Mouse (Mus musculus) splenic B cell, adult 2 months (primary cell): Measurements from ENCODE around the gene Akr1b7.
"Not testable (repeated sequence)": the region's sequence is repeated elsewhere in the genome, so short reads cannot be mapped to it uniquely, and the experiment has no call there.

Experiments
- DNase-seq: peaks from one replicate; pipeline ENCODE4 v3.0.0-alpha.2; 2011; ENCODE audit warnings: low read depth, low spot score
- H3K27me3 ChIP-seq: 2 replicates; pipeline ENCODE4 v1.6.1; 2012; ENCODE audit warnings: mild to moderate bottlenecking, low read length, moderate library complexity, mixed read lengths; ENCODE audit not compliant: control insufficient read depth, poor library complexity, insufficient read depth, severe bottlenecking
- H3K36me3 ChIP-seq: 2 replicates; pipeline ENCODE4 v1.6.1; 2012; ENCODE audit warnings: mild to moderate bottlenecking, low read length, moderate library complexity, mixed read lengths; ENCODE audit not compliant: control insufficient read depth, poor library complexity, insufficient read depth, severe bottlenecking

The Akr1b7 gene

GRCm38 (mm10) chr6:34412023-34412422 lies at the start of gene Akr1b7:
Gene Akr1b7, plus strand, starts transcription at chr6:34412334.
- no peak for DNase-seq
- Histone ChIP-seq H3K36me3 (no peaks in the 10 kb centered on the region), H3K27me3 (no peaks in the 10 kb centered on the region)

- no peaks in the 10 kb centered on the region for H3K36me3 ChIP-seq
- DNase-seq, result no peak
- H3K27me3 ChIP-seq, result no peaks in the 10 kb centered on the region
These were observed 47.7 kb upstream of the Akr1b7 start for GRCm38 (mm10) chr6:34364217-34365136.

- no peaks in the 10 kb centered on the region for H3K27me3 ChIP-seq
- no peak for DNase-seq
- H3K36me3 ChIP-seq, result no peaks in the 10 kb centered on the region
These were observed 44.1 kb upstream of the Akr1b7 start for GRCm38 (mm10) chr6:34367998-34368397.

GRCm38 (mm10) chr6:34370081-34370480 lies 42.1 kb upstream of the Akr1b7 start:
- no peaks in the 10 kb centered on the region for H3K36me3 ChIP-seq
- no peaks in the 10 kb centered on the region for H3K27me3 ChIP-seq
- no peak for DNase-seq

GRCm38 (mm10) chr6:34371700-34372351 lies 40.3 kb upstream of the Akr1b7 start:
- Histone ChIP-seq H3K27me3 (no peaks in the 10 kb centered on the region), H3K36me3 (no peaks in the 10 kb centered on the region)
- DNase-seq, result peak; percentile 90

GRCm38 (mm10) chr6:34373841-34374240 lies 38.3 kb upstream of the Akr1b7 start:
- DNase-seq, result peak; percentile 60
- no peaks in the 10 kb centered on the region for H3K36me3 ChIP-seq
- no peaks in the 10 kb centered on the region for H3K27me3 ChIP-seq

- H3K27me3 ChIP-seq, DNase-seq, H3K36me3 ChIP-seq: not testable (repeated sequence)
These were observed 36.2 kb upstream of the Akr1b7 start for GRCm38 (mm10) chr6:34375888-34376287.

GRCm38 (mm10) chr6:34383401-34383800 lies 28.7 kb upstream of the Akr1b7 start:
- Histone ChIP-seq H3K27me3 (no peaks in the 10 kb centered on the region), H3K36me3 (peaks cover 2% of the 10 kb centered on the region; the same call in 1 of the 2 replicates)
- DNase-seq, result no peak

- H3K36me3 ChIP-seq, result peaks cover 2% of the 10 kb centered on the region; the same call in 1 of the 2 replicates
- no peaks in the 10 kb centered on the region for H3K27me3 ChIP-seq
- DNase-seq, result peak; percentile 60
These were observed 27.9 kb upstream of the Akr1b7 start, which contains the start of gene Akr1b10 for GRCm38 (mm10) chr6:34384110-34384661. Gene Akr1b10, plus strand, starts transcription at chr6:34384218.

- no peak for DNase-seq
- peaks cover 2% of the 10 kb centered on the region; the same call in 1 of the 2 replicates for H3K36me3 ChIP-seq
- no peaks in the 10 kb centered on the region for H3K27me3 ChIP-seq
These were observed 27.3 kb upstream of the Akr1b7 start for GRCm38 (mm10) chr6:34384701-34385370.

GRCm38 (mm10) chr6:34388420-34389156 lies 23.5 kb upstream of the Akr1b7 start:
- Histone ChIP-seq H3K36me3 (peaks cover 15% of the 10 kb centered on the region), H3K27me3 (no peaks in the 10 kb centered on the region)
- no peak for DNase-seq

GRCm38 (mm10) chr6:34395897-34396296 lies 16.2 kb upstream of the Akr1b7 start:
- Histone ChIP-seq H3K27me3 (no peaks in the 10 kb centered on the region), H3K36me3 (peaks cover 21% of the 10 kb centered on the region)

GRCm38 (mm10) chr6:34398431-34398830 lies 13.7 kb upstream of the Akr1b7 start:
- H3K36me3 ChIP-seq, result peaks cover 14% of the 10 kb centered on the region
- DNase-seq, result no peak
- H3K27me3 ChIP-seq, result no peaks in the 10 kb centered on the region

More at GRCm38 (mm10) chr6:34395897-34396296, 16.2 kb upstream of the Akr1b7 start:
- DNase-seq, result no peak
